Mouse (Mus musculus): ENCODE results near the gene Fam151a.

- TF ChIP-seq CTCF (IDR thresholded peaks at IDR 0.05; ENCODE audit: low read depth) (no peak), EP300 (IDR thresholded peaks at IDR 0.05; ENCODE audit: low read depth) (no peak)
Measured at GRCm38 (mm10) chr4:106772558-106772957, 38.9 kb downstream of the Fam151a start.

All from liver, postnatal 0 days (tissue).